Mouse (Mus musculus): ENCODE measurements at regions not wholly inside any gene's neighbourhood (a gene's known extent, or its start where the extent isn't known, plus 50 kb on each side); places are given as distances from the start of the nearest gene placed in this dataset.

DNA sequence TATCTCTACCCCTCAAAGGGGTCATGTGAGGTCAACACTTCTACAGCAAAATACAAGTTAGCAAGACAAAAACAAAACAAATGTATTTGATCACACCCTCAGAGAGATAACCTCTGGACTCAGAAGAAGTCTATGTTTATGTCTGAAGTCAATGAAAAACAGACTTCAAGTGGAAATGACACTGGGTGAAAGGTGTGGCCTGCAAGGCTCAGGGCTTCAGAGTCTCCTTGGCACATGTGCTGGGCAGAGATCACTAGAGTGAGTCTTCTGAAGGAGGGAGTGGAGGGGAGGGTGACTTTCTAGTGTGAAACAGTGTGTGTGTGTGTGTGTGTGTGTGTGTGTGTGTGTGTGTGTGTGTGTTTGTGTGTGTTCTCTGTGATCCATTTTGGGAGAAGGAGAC lies 68.2 kb downstream of the Il12a start:
- DNase-seq = no peak

DNA sequence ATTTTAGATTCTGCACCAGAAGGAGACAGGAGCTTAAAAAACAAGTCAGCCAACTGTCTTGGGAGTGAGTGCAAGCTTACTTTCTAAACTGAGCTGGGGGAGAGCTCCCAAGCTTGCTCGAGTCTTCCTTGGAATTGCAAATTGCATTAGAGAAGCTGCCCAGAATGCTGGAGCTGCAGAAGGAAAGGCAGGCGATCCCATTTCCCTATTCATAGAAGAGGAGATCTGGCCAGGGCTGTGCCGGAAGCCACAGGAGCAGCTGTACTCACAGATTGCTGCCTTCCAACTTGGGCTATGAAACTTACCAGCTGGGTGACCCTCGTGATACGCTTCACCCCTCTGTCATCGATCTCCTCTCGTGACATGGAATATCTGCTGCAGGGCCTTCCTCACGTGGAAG lies 68.9 kb downstream of the Il12a start:
- no peak for DNase-seq

DNA sequence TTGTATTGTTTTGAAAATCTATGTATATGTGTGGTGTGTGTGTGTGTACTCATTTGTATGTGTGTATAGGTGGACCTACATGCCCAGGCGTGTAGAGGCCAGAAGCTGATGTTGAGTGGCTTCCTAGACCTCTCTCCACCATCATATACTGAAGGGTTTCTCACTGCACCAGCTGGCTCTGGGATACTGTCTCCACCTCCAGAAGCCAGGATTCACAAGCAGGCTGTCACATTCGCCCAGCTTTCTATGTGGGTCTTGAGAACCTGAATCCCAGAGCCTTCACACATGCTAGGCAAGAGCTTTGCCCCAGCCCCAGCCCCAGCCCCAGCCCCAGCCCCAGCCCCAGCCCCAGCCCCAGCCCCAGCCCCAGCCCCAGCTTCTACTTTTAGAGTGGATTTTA lies 70.4 kb downstream of the Il12a start:
- DNase-seq = no peak

- no peak for DNase-seq
Observed at GRCm38 (mm10) chr3:68761242-68761625, 70.8 kb downstream of the Il12a start.

DNA sequence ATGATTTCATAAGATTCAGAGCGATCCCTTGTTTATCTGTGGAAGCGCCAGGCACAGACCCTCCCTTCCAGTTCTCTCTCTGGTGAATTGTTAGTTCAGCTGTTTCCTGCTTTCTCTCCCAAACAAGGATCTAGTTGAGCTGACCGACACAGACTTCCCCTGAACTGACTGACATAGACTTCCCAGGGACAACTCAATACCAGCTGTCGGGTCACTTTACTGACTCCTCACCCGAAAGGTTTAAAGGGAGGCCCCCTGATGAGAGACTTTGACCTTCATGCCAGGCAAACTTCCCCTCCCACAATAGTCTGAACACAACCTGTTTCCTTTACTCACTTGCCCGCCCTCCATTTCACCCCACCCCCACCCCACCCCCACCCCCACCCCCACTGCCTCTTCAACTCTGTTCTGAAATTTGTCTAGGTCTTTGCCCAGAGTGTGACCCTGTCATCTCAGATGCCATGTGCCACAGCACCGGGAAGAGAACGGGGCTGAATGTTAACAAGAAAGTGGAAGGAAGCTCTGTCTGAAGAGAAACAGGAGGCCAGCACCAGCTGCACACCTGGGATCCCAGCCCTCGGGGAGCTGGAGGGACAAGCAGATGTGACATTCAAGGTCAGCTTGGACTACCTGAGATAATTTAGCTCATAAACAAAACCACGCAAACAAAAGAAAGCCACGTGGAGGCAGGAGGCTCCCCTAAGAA lies 71.3 kb downstream of the Il12a start:
- peak; percentile 30 for DNase-seq

GRCm38 (mm10) chr3:68762988-68763387 lies 72.5 kb downstream of the Il12a start:
- no peak for DNase-seq

DNA sequence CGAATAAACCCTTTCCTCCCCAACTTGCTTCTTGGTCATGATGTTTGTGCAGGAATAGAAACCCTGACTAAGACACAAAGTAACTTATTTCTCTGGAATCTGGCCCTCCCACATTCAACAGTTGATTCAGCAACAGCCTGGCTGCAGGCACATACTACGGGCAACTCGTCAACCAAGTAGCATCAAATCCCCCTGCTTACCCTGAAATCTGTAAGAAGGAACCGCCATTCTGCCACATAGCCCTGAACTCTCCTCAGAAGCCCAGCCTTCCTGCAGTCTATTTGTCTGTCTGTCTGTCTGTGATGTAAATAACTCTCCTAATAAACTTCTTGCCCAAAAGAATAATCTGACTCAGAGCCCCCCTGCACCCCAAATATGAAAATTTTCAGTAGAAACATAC lies 73.9 kb downstream of the Il12a start:
- DNase-seq = no peak

DNA sequence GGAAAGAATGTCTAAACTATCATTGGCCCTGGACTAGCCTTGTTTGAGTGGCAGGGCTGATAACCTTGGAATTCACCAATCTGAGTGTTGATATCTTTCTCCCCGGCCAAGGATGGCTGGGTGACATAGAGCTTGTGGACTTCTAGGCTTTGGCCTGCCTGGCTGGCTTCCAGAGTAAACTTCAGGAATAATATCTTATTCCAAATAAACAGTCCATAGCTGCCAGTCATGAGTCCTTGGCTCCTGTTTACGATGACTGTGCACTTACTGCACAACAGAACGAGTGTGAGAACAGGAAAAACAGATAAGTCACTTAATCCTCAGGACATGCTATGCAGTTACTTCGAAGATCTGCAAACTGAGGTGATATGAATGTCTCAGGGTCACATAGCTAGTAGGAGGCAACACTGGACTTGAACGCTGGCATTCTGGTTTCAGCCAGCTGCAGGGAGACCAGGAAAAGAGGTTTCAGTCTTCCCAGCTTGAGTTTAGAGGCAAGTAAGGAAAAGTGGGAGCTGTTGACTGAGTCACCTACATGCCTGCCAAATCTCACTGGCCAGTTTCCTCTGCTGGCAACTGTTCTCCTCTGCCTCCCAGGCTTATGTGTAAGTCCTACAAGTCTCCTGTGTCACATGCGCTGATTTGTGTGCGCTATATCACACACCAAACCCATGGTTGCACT lies 74.6 kb downstream of the Il12a start:
- DNase-seq = no peak

DNA sequence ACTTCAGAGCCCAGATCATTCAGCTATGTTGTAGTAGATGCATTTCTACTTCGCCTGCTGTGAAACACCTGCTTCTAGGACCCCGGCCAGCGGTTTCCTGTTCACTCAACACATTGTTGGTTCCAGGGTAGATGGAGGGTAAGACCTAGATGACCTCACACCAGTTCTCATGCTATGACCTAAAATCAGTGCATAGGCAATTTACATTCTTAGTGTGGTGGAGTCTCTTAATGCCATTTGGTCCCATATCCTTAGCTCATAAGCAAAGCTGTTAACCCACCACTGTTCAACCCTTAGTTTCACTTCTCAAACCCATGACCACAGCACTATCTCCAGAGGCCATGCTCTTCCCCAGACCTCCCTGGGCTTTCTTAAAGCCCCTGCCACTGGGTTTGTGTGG lies 81.1 kb downstream of the Il12a start:
- no peak for DNase-seq

GRCm38 (mm10) chr3:68777801-68778200 lies 87.4 kb downstream of the Il12a start:
- DNase-seq = no peak

DNA sequence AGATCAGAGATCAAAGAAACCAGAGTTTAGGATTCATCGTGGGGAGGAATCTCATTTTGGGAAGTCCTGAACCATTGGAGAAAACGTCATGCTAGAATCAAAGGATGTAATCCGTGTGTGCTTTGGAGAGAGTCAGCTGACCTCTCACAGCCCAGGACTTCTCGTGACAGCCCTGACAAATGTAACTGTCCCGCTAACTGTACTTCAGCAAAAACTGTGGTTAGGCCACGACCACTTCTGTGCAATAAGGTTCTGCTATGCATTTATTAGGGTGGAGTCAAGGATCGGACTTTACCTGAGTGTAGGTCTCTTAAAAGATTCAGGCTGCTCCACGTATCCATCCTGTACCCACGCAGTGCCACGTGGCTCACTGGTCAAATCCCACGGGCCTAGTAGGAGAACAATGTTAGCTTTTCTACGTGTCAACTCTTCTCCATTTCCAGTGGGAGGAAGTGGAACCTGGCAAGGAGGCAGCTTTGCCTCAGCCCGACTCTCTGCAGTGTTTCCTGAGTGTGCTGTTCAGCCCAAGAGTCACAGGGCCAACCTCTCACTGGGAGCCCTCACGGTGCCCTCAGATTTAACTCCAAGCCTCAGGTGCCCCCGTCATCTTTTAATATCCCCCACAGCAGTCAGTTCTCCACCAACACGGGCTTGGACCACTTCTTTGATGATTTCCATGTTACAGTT lies 88.1 kb downstream of the Il12a start:
- DNase-seq = no peak

DNA sequence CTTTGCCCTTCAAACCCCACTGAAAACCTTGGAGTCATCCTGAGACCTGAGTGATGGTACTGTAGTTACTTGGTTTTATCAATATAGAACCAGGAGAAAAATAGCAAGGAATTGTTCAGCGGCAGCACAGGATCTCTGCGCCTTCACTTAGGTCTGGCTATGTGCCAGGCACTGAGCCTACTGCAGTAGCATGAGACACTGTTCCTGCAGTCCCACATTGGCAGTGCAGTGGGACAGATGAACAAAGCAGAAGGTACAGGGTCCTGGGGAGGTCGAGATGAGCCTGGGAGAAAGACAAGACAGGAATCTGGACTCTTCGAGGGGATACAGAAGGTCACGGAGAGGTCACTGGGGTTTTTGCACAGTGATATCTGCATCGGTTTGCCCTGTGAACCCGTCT lies 88.5 kb upstream of the 1110032F04Rik start:
- DNase-seq = no peak

- DNase-seq = no peak
Observed at GRCm38 (mm10) chr3:68781466-68781865, 87.9 kb upstream of the 1110032F04Rik start.

GRCm38 (mm10) chr3:68782363-68782762 lies 87.0 kb upstream of the 1110032F04Rik start:
- DNase-seq = no peak

- peak; percentile 38 for DNase-seq
Observed at GRCm38 (mm10) chr3:68783666-68784416, 85.5 kb upstream of the 1110032F04Rik start.

GRCm38 (mm10) chr3:68786771-68787170 lies 82.6 kb upstream of the 1110032F04Rik start:
- no peak for DNase-seq

DNA sequence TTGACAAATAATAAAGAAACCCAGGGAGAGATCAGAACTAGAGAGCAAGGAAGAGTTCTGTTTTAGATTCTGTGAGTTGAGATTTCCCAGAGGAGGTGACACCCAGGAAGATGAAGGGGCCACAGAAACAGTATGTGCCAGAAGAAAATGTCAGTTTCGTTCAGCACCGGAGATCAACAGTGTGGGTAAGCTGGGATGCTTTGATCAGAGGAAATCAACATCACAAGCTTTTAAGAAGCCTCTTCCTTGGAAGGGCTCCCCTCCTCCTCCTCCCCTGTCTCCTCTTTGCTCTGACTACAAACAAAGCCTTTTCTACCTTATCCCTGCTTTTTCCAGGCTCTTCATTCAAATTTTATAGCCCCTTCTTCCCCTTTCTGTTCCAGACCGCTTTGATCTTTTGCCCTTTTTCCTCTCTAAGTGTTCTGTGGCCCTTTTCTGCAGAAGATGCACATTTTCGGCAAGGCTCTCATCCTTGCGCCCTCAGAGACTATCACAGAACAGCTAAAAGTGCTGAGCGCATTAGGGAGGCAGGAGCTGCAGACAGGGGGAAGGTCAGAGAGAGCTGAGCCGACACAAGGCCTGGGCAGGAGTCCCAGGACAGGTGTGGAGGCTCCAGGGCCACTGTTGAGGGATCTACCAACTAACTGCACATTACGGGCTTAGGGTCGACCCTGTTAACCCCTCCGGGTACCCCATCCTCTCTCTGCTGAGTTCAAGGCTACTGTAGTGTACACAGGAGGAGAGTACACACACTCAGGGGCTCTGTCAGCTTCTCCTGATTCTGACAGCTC lies 81.8 kb upstream of the 1110032F04Rik start:
- peak; percentile 55 for DNase-seq

DNA sequence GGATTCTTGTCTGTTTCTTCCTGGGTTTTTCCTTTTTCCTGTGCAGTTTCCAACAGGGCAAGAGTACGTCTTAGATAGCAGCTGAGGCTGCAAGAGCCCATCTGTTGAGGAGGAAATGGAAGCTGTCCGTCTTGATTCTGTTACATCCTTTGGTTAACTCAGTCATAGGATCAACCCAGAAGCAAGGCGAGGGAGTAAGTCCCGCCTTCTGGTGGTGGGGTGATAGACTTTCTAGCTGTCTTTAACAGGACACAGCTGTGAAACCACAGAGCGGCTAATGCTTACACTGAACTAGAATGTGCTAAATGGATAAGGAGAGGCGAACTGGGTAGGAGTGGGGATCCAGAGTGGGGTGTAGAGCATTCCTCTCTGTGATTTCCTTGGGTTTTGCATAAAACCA lies 79.9 kb upstream of the 1110032F04Rik start:
- peak; percentile 42 for DNase-seq

- no peak for DNase-seq
Observed at GRCm38 (mm10) chr3:68790466-68790865, 78.9 kb upstream of the 1110032F04Rik start.

DNA sequence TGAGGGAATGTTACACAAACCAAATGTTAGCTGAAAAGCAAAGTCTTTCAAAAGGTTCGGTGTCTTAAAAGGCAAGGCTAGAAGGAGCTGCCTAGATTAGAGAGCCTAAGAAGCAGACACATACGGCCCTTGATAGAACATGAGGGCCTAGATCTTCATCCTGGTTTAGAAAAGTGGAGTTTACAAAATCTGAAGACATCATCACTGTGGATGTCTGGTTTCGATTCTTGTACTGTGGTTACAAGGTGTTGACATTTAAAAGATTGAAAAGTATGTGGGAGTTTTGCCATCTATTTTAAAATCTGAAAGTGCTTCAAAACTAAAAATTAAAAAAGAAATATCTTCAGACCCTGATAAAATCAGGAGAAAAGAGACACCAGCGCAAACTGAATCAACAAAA lies 76.5 kb upstream of the 1110032F04Rik start:
- no peak for DNase-seq

GRCm38 (mm10) chr3:68793923-68794322 lies 75.5 kb upstream of the 1110032F04Rik start:
- DNase-seq = no peak

- DNase-seq = peak; percentile 36
Observed at GRCm38 (mm10) chr3:68794380-68795014, 74.9 kb upstream of the 1110032F04Rik start.
